Mouse (Mus musculus) kidney, embryonic 16.5 days (tissue): ENCODE results near the gene Dmxl2. TPM values are rescaled to one million over a fixed set of nuclear protein-coding genes. Genes with fewer than 3 reads are reported as not detected.

Source experiments
- ATAC-seq: fragments of 200-750 bp; cut with Nextera tagmentation; 2 replicates; pipeline ENCODE4 v1.8.0; 2017; ENCODE audit warnings: moderate TSS enrichment; ENCODE audit not compliant: low FRiP score, low TSS enrichment
- H3K27ac ChIP-seq: fragments of 300-500 bp; sonication (generic); 2 replicates; pipeline ENCODE4 v1.5.1; 2014; ENCODE audit warnings: low read length
- H3K27me3 ChIP-seq: fragments of 300-500 bp; sonication (generic); 2 replicates; pipeline ENCODE4 v1.6.1; 2014; ENCODE audit warnings: low read length, control low read depth, mixed read lengths; ENCODE audit not compliant: insufficient read depth
- H3K36me3 ChIP-seq: fragments of 300-500 bp; sonication (generic); 2 replicates; pipeline ENCODE4 v1.6.1; 2014; ENCODE audit warnings: low read length, control low read depth, mixed read lengths; ENCODE audit not compliant: insufficient read depth
- H3K4me1 ChIP-seq: fragments of 300-500 bp; sonication (generic); 2 replicates; pipeline ENCODE4 v1.6.1; 2014; ENCODE audit warnings: low read length, control low read depth, mixed read lengths; ENCODE audit not compliant: insufficient read depth
- H3K4me2 ChIP-seq: fragments of 300-500 bp; sonication (generic); replicated peaks from 2 replicates; pipeline ENCODE4 v1.6.1; 2014; ENCODE audit warnings: low read depth, low read length
- H3K4me3 ChIP-seq: fragments of 300-500 bp; sonication (generic); 2 replicates; pipeline ENCODE4 v1.5.1; 2014; ENCODE audit warnings: mild to moderate bottlenecking, low read length
- H3K9ac ChIP-seq: fragments of 300-500 bp; sonication (generic); replicated peaks from 2 replicates; pipeline ENCODE4 v1.6.1; 2014; ENCODE audit warnings: low read length
- H3K9me3 ChIP-seq: fragments of 300-500 bp; sonication (generic); 2 replicates; pipeline ENCODE4 v1.6.1; 2016; ENCODE audit warnings: low read length, control low read depth
- WGBS: fragments of 180-500 bp; shearing (Covaris S2); extraction: QIAGEN DNeasy Blood & Tissue Kit; methylation state at CpG from one replicate; pipeline ENCODE4 v1.1.7; 2014; 5-methylcytosine and 5-hydroxymethylcytosine counted together
- polyA plus RNA-seq: library from polyadenylated mRNA; unstranded; fragments of >200 nt; fragmentation: Nextera tagmentation; extraction: Ambion mirVana; gene quantifications from 2 replicates; pipeline ENCODE4 v1.2.1, GENCODE M21; 2015

Dmxl2 gene
- polyA plus RNA-seq, 1 experiment from 2014 or later = 4.7 TPM

DNA sequence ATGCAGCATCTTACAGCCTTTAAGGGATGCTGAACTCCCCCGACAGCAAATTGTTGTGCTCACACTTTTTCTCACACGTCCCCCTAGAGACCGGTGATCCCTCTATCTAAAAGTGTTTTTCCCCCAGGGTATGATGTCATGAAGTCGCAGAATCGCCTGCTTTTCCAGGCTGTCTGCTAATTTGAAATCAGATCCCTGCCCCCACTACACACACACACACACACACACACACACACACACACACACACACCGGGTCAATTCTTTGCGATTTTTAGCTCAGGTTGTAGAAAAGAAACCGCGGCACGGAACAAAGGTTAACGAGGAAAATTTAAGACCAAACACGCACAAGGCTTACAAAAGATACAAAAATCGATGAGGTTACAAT is 677 bp upstream of the Dmxl2 start:
- no peak; the same call in 1 of the 2 replicates for ATAC-seq
- Histone ChIP-seq H3K36me3 (no peaks in the 10 kb centered on the region), H3K27me3 (peaks cover 2% of the 10 kb centered on the region; the same call in 1 of the 2 replicates), H3K9ac (peak overlapping the region; percentile 80; the same call in 1 of the 2 replicates), H3K9me3 (no peaks in the 10 kb centered on the region), H3K27ac (no peak overlapping the region), H3K4me3 (peak overlapping the region; percentile 83), H3K4me1 (peaks cover 4% of the 10 kb centered on the region; the same call in 1 of the 2 replicates), H3K4me2 (peak overlapping the region; percentile 99)
- WGBS = 3% methylated on average over 13 of the region's 13 CpGs

DNA sequence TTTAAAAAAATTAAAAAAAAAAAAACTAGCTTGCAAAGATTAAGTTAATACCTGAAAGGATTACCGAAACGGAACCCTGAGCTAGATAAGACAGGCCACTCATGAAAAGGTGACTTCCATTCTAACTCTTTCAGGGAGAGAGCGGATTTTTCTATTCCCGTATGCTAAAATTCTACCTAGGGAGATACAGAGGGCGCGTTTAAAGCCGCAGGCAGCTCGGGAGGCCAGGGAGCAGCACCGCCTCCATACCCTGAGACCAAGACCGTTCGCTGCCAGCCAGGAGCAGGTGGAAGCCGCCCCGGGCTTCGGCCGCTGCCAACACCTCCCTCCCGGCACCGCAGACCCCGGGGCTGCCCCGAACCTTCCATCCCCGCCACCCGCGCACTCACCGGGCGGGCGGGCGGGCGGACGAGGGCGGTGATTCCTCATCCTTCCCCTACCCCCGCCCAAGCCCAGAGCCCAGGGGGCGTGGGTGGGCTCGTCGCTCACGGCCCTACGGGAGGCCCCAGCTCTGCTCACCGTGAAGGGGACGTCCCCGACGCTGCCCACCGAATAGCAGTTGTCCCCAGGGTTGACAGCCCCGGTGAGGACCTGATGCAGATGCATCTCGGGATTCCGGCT is 484 bp downstream of the Dmxl2 start:
- Histone ChIP-seq H3K36me3 (no peaks in the 10 kb centered on the region), H3K4me3 (peak overlapping the region; percentile 83), H3K27me3 (peaks cover 2% of the 10 kb centered on the region; the same call in 1 of the 2 replicates), H3K27ac (0 out of 2 replicates have a peak overlapping the region, but pooled peaks have one; percentile 50), H3K4me2 (peak overlapping the region; percentile 99), H3K9ac (peak overlapping the region; percentile 80), H3K4me1 (peaks cover 4% of the 10 kb centered on the region; the same call in 1 of the 2 replicates), H3K9me3 (no peaks in the 10 kb centered on the region)
- peak; percentile 66 for ATAC-seq
- under 1% methylated on average over 35 of the region's 43 CpGs for WGBS

- H3K4me2 ChIP-seq = no peak overlapping the region
- ATAC-seq = no peak
- H3K9ac ChIP-seq = no peak overlapping the region
- 83% methylated on average over 3 of the region's 3 CpGs for WGBS
- no peak overlapping the region for H3K27ac ChIP-seq
- H3K4me1 ChIP-seq = peaks cover 4% of the 10 kb centered on the region; the same call in 1 of the 2 replicates
- peaks cover 2% of the 10 kb centered on the region; the same call in 1 of the 2 replicates for H3K27me3 ChIP-seq
- no peak overlapping the region for H3K4me3 ChIP-seq
- no peaks in the 10 kb centered on the region for H3K36me3 ChIP-seq
- H3K9me3 ChIP-seq = no peaks in the 10 kb centered on the region
Measured at GRCm38 (mm10) chr9:54499791-54500190, 1.6 kb downstream of the Dmxl2 start.

DNA sequence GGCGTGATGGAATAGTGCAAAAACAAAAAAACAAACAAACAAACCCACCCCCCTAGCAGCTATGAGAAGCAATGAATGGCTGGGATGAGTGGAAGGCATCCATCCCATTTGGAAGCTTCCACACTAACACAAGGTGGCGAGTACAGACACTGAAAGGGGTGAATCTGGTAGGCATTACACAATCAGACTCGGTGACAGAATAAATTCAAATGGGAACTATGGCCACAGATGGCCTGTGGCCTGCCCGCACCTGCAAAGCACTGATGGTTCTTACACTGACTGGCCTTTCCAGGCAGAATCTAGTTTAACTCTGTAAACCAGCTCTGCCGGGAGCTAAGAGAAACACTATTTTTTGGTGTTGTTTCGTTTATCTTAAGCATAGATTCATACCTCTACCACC is 2.1 kb downstream of the Dmxl2 start:
- WGBS = 87% methylated on average over 6 of the region's 6 CpGs
- no peak overlapping the region for H3K9ac ChIP-seq

GRCm38 (mm10) chr9:54490431-54490830 is 11.0 kb downstream of the Dmxl2 start:
- Histone ChIP-seq H3K27ac (no peak overlapping the region), H3K4me1 (no peaks in the 10 kb centered on the region), H3K9me3 (no peaks in the 10 kb centered on the region), H3K4me3 (no peak overlapping the region), H3K27me3 (no peaks in the 10 kb centered on the region), H3K9ac (no peak overlapping the region), H3K4me2 (no peak overlapping the region), H3K36me3 (no peaks in the 10 kb centered on the region)
- WGBS = 91% methylated on average over 2 of the region's 2 CpGs
- ATAC-seq = no peak

More for the DNA sequence above, 2.1 kb downstream of the Dmxl2 start:
- ATAC-seq = no peak
- peaks cover 4% of the 10 kb centered on the region; the same call in 1 of the 2 replicates for H3K4me1 ChIP-seq
- no peak overlapping the region for H3K4me3 ChIP-seq
- no peak overlapping the region for H3K4me2 ChIP-seq
- peaks cover 2% of the 10 kb centered on the region; the same call in 1 of the 2 replicates for H3K27me3 ChIP-seq
- H3K9me3 ChIP-seq = no peaks in the 10 kb centered on the region
- no peaks in the 10 kb centered on the region for H3K36me3 ChIP-seq
- no peak overlapping the region for H3K27ac ChIP-seq

- no peak for ATAC-seq
- Histone ChIP-seq H3K27me3 (no peaks in the 10 kb centered on the region), H3K27ac (no peak overlapping the region), H3K4me2 (no peak overlapping the region), H3K9ac (no peak overlapping the region), H3K4me3 (no peak overlapping the region), H3K9me3 (no peaks in the 10 kb centered on the region), H3K36me3 (no peaks in the 10 kb centered on the region), H3K4me1 (no peaks in the 10 kb centered on the region)
- WGBS = 70% methylated on average over 2 of the region's 2 CpGs
Measured at GRCm38 (mm10) chr9:54489599-54489998, 11.8 kb downstream of the Dmxl2 start.

DNA sequence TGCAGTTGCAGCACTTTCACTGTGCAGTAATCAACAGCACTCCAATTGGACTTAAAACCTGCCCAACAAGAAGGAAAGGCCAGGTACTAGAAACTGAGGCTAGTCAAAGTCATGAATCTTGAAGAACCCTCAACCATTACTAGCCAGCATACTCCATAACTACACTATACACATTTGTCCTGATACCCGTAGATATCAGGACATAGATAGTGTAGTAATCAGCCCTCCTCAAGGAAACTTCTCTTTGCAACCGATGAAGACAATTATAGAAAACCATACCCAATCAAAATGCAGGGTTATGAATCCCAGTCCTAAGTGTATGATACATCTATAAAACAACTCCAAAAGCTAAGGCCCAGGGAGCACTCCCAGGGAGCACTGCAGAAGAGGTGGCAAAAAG is 16.5 kb downstream of the Dmxl2 start:
- Histone ChIP-seq H3K4me2 (no peak overlapping the region), H3K36me3 (no peaks in the 10 kb centered on the region), H3K27me3 (no peaks in the 10 kb centered on the region), H3K9ac (no peak overlapping the region), H3K4me1 (no peaks in the 10 kb centered on the region), H3K9me3 (no peaks in the 10 kb centered on the region), H3K27ac (no peak overlapping the region), H3K4me3 (no peak overlapping the region)
- 95% methylated on average over 2 of the region's 2 CpGs for WGBS
- no peak for ATAC-seq

DNA sequence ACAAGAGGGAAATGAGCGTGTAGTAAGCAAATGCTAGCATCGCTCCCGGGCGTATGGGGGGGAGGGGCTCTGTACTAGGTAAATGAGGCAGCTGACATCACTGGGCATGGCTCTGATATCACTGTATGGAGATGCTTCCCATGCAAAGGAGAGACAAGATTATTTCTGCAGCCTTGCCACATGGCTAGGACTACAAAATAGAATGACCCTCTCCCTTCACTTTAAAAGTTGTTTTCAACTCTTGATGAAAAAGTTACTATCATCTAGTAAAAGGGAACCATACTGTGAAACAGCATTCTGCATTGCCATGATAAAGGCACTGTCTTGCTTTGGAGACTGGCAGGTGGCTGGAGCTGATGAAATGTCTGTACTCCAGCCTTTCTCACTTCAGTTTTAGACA is 18.2 kb downstream of the Dmxl2 start:
- no peak overlapping the region for H3K4me2 ChIP-seq
- H3K4me1 ChIP-seq = no peaks in the 10 kb centered on the region
- WGBS = 66% methylated on average over 4 of the region's 4 CpGs
- H3K27me3 ChIP-seq = no peaks in the 10 kb centered on the region
- H3K36me3 ChIP-seq = no peaks in the 10 kb centered on the region
- no peak for ATAC-seq
- H3K27ac ChIP-seq = no peak overlapping the region
- no peak overlapping the region for H3K9ac ChIP-seq
- H3K9me3 ChIP-seq = no peaks in the 10 kb centered on the region
- no peak overlapping the region for H3K4me3 ChIP-seq

DNA sequence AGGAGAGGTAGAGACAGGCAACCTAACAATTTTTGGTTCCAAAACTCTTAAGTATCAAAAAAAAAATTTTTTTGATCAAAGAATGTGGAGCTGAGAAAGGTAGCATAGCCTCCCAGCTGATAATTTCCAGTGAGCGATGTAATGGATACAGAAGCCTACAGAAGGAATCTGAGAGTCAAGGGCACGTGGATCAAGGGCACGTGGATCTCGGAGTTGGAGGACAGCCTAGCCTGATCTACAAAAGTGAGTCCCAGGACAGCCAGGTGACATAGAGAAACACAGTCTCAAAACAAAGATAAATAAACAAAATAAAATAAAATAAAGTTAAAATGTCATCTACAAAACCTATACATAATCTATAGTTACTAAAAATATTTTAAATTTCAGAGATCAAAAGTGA is 18.7 kb downstream of the Dmxl2 start:
- ATAC-seq = no peak
- WGBS = 68% methylated on average over 4 of the region's 4 CpGs
- Histone ChIP-seq H3K9ac (no peak overlapping the region), H3K4me1 (no peaks in the 10 kb centered on the region), H3K9me3 (no peaks in the 10 kb centered on the region), H3K27me3 (no peaks in the 10 kb centered on the region), H3K36me3 (no peaks in the 10 kb centered on the region), H3K4me2 (no peak overlapping the region), H3K4me3 (no peak overlapping the region), H3K27ac (no peak overlapping the region)

GRCm38 (mm10) chr9:54479054-54479453 is 22.4 kb downstream of the Dmxl2 start:
- Histone ChIP-seq H3K9ac (no peak overlapping the region), H3K9me3 (no peaks in the 10 kb centered on the region), H3K27ac (no peak overlapping the region), H3K27me3 (no peaks in the 10 kb centered on the region), H3K36me3 (no peaks in the 10 kb centered on the region), H3K4me3 (no peak overlapping the region), H3K4me2 (no peak overlapping the region), H3K4me1 (no peaks in the 10 kb centered on the region)
- WGBS = 94% methylated on average over 1 of the region's 1 CpGs
- ATAC-seq = no peak
